Comparison of ENCODE assay signal across 11 mouse cellular contexts in the genomic region with DNA sequence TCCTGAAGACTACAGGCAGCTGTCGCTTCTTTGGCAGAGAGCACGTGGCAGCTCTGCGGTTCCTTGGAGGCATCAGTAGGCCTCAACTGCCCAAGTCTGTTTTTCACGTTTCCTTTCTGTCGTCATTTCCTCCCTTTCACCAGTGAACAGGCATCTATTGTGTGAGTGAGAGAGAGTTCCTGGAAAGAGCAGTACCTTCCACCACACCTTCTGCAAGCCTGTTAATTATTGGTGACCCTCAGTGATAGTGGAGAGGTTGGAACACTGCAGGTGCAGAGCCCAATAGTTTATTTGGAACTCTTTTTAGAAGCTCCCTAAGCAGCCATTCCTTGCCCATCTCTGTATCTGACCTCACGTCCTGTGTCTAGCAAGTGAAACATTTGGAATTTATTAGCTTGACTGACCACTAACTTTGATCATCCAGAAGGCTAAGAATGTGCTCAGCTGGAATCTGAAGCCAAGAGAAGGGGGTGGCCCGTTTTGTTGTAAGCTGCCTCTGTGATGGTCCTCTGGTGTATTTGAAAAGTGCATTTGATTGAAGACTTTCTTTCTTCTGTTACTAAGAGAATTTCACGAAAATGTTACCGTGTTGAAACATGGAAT. TPM values are rescaled to one million over a fixed set of nuclear protein-coding genes. Genes with fewer than 3 reads are reported as not detected.
DNase-seq lines count a peak whose midpoint lies in the region; ATAC-seq and TF ChIP-seq lines count a peak whose summit lies in the region.
"Had no signal": no experiment of that assay in that cellular context is flagged by ENCODE, and none has a peak within 500 bp of the region (broad histone marks: within the 10 kb centered on the region; RNA-seq: fewer than 3 reads in every experiment).

No protein-coding gene starts in this region.

- H3K9me3 ChIP-seq in lung, embryonic 14.5 days (ENCODE audit: low read depth, low read length): no peaks in the 10 kb centered on the region
- H3K9me3 ChIP-seq in embryonic facial prominence, embryonic 12.5 days: no peaks in the 10 kb centered on the region
- H3K9me3 ChIP-seq: liver, embryonic 13.5 days had no signal

- H3K9ac ChIP-seq in lung, embryonic 14.5 days: no peak overlapping the region; the same call in 1 of the 2 replicates
- H3K9ac ChIP-seq in embryonic facial prominence, embryonic 12.5 days: no peak overlapping the region
- H3K9ac ChIP-seq: liver, embryonic 13.5 days had no signal

- H3K27me3 ChIP-seq in lung, embryonic 14.5 days (ENCODE audit: insufficient read depth, low read length): no peaks in the 10 kb centered on the region
- H3K27me3 ChIP-seq in embryonic facial prominence, embryonic 12.5 days: no peaks in the 10 kb centered on the region
- H3K27me3 ChIP-seq: liver, embryonic 13.5 days had no signal

- H3K36me3 ChIP-seq in lung, embryonic 14.5 days (ENCODE audit: insufficient read depth): peaks cover 14% of the 10 kb centered on the region; the same call in 1 of the 2 replicates
- no peaks in the 10 kb centered on the region for H3K36me3 ChIP-seq in embryonic facial prominence, embryonic 12.5 days
- H3K36me3 ChIP-seq: liver, embryonic 13.5 days had no signal

- H3K4me3 ChIP-seq in lung, embryonic 14.5 days (ENCODE audit: low read depth, low read length): no peak overlapping the region
- no peak overlapping the region for H3K4me3 ChIP-seq in embryonic facial prominence, embryonic 12.5 days
- H3K4me3 ChIP-seq: liver, embryonic 13.5 days had no signal

- peaks cover 19% of the 10 kb centered on the region for H3K4me1 ChIP-seq in lung, embryonic 14.5 days (ENCODE audit: insufficient read depth)
- peaks cover 25% of the 10 kb centered on the region for H3K4me1 ChIP-seq in embryonic facial prominence, embryonic 12.5 days

- H3K27ac ChIP-seq in lung, embryonic 14.5 days (ENCODE audit: low read depth): peak overlapping the region; percentile 68
- 0 out of 2 replicates have a peak overlapping the region, but pooled peaks have one; percentile 57 for H3K27ac ChIP-seq in embryonic facial prominence, embryonic 12.5 days
- H3K27ac ChIP-seq: liver, embryonic 13.5 days had no signal

- TF ChIP-seq CTCF in lung, embryonic 14.5 days (IDR thresholded peaks at IDR 0.05; ENCODE audit: low read depth): no peak

- peak; percentile 29; the same call in 1 of the 2 replicates for ATAC-seq in lung, embryonic 14.5 days (ENCODE audit: insufficient read depth)
- ATAC-seq in embryonic facial prominence, embryonic 12.5 days (ENCODE audit: insufficient number of reproducible peaks, insufficient read depth, low FRiP score, low TSS enrichment): no peak

- DNase-seq in lung, embryonic 14.5 days: peak; percentile 48
- DNase-seq in lung, postnatal 10 days: no peak
- peak; percentile 75 for DNase-seq in NIH3T3 (ENCODE audit: low read depth)
- peak; percentile 67 for DNase-seq in mesoderm, embryonic 11.5 days (ENCODE audit: low read depth, low spot score)
- DNase-seq in ovary, adult 18-20 months (ENCODE audit: low spot score): no peak
- no peak for DNase-seq in spleen, adult 12 weeks (ENCODE audit: low spot score)
- DNase-seq: cerebellum, postnatal 36 days; liver, embryonic 13.5 days; right cerebral cortex, postnatal 25 days; thymus, postnatal 36 days had no signal

- no peak overlapping the region for H3K4me2 ChIP-seq in lung, embryonic 14.5 days
- no peak overlapping the region for H3K4me2 ChIP-seq in embryonic facial prominence, embryonic 12.5 days (replicated peaks)
- H3K4me2 ChIP-seq: liver, embryonic 13.5 days had no signal

- WGBS in lung, embryonic 14.5 days: 26% methylated on average over 9 of the region's 9 CpGs
- WGBS in embryonic facial prominence, embryonic 12.5 days: 28% methylated on average over 9 of the region's 9 CpGs

RNA-seq across cellular contexts. Expression of gene Prkci, which starts 21.1 kb away (rescaled TPM):
- 65.6 and 67.1 TPM in 2 replicates for polyA plus RNA-seq in lung, embryonic 14.5 days (2014; fragmentation: Nextera tagmentation; extraction: Ambion mirVana)
- polyA plus RNA-seq in embryonic facial prominence, embryonic 12.5 days (2016; fragmentation: Nextera tagmentation; extraction: Ambion mirVana): 46.9 and 52.2 TPM in 2 replicates

RNA-seq across cellular contexts. Expression of gene Phc3, which starts 47.5 kb away (rescaled TPM):
- polyA plus RNA-seq in lung, embryonic 14.5 days (2014; fragmentation: Nextera tagmentation; extraction: Ambion mirVana): 7.5 and 7.8 TPM in 2 replicates
- 6.2 and 6.7 TPM in 2 replicates for polyA plus RNA-seq in embryonic facial prominence, embryonic 12.5 days (2016; fragmentation: Nextera tagmentation; extraction: Ambion mirVana)

Comparison
In these comparisons a context has a peak if more than half of its experiments do, and no peak if none do; other contexts are left out.
1. DNase-seq: peak in lung, embryonic 14.5 days (single experiment), NIH3T3 (single experiment) and mesoderm, embryonic 11.5 days (single experiment); none in lung, postnatal 10 days (single experiment), ovary, adult 18-20 months (single experiment) and spleen, adult 12 weeks (single experiment).